Mouse (Mus musculus) midbrain, embryonic 13.5 days (tissue): ENCODE measurements around the gene Rhox2c. TPM values are rescaled to one million over a fixed set of nuclear protein-coding genes. Genes with fewer than 3 reads are reported as not detected.
"Not testable (repeated sequence)": the region's sequence is repeated elsewhere in the genome, so short reads cannot be mapped to it uniquely, and the experiment has no call there.

ENCODE experiments used
- ATAC-seq: fragments of 200-750 bp; cut with Nextera tagmentation; 2 replicates; pipeline ENCODE4 v1.8.0; 2017; ENCODE audit warnings: mild to moderate bottlenecking, moderate TSS enrichment, moderate library complexity
- H3K27ac ChIP-seq: fragments of 300-500 bp; sonication (generic); 2 replicates; pipeline ENCODE4 v1.5.1; 2015; ENCODE audit warnings: inconsistent platforms, mild to moderate bottlenecking, moderate library complexity
- H3K27me3 ChIP-seq: fragments of 300-500 bp; sonication (generic); 2 replicates; pipeline ENCODE4 v1.6.1; 2015; ENCODE audit warnings: mild to moderate bottlenecking, inconsistent platforms
- H3K36me3 ChIP-seq: fragments of 300-500 bp; sonication (generic); 2 replicates; pipeline ENCODE4 v1.6.1; 2015; ENCODE audit warnings: mild to moderate bottlenecking, inconsistent platforms
- H3K4me1 ChIP-seq: fragments of 300-500 bp; sonication (generic); replicated peaks from 2 replicates; pipeline ENCODE4 v1.6.1; 2015; ENCODE audit warnings: inconsistent platforms
- H3K4me2 ChIP-seq: fragments of 300-500 bp; sonication (generic); replicated peaks from 2 replicates; pipeline ENCODE4 v1.6.1; 2015; ENCODE audit warnings: moderate library complexity, mild to moderate bottlenecking, inconsistent platforms
- H3K4me3 ChIP-seq: fragments of 300-500 bp; sonication (generic); replicated peaks from 2 replicates; pipeline ENCODE4 v1.5.1; 2015; ENCODE audit warnings: mild to moderate bottlenecking, inconsistent platforms
- H3K9ac ChIP-seq: fragments of 300-500 bp; sonication (generic); replicated peaks from 2 replicates; pipeline ENCODE4 v1.6.1; 2015; ENCODE audit warnings: mild to moderate bottlenecking, inconsistent platforms
- H3K9me3 ChIP-seq: fragments of 300-500 bp; sonication (generic); 2 replicates; pipeline ENCODE4 v1.6.1; 2016; ENCODE audit warnings: mild to moderate bottlenecking, inconsistent platforms
- WGBS: fragments of 180-500 bp; shearing (Covaris S2); methylation state at CpG from one replicate; pipeline ENCODE4 v1.1.7; 2015; 5-methylcytosine and 5-hydroxymethylcytosine counted together
- polyA plus RNA-seq: library from polyadenylated mRNA; unstranded; fragments of >200 nt; fragmentation: Nextera tagmentation; extraction: Ambion mirVana; gene quantifications from 2 replicates; pipeline ENCODE4 v1.2.1, GENCODE M21; 2015

Rhox2c gene
- polyA plus RNA-seq = not detected in 2 replicates

GRCm38 (mm10) chrX:37453380-37453779 is at the start of gene Rhox2c:
Gene Rhox2c, plus strand, starts transcription at chrX:37453680.
- H3K4me2 ChIP-seq, H3K9me3 ChIP-seq, H3K27me3 ChIP-seq, ATAC-seq, H3K36me3 ChIP-seq, H3K4me1 ChIP-seq, H3K9ac ChIP-seq, H3K4me3 ChIP-seq, H3K27ac ChIP-seq: not testable (repeated sequence)
- 91% methylated on average over 7 of the region's 10 CpGs for WGBS

- ATAC-seq, H3K9ac ChIP-seq, H3K9me3 ChIP-seq, H3K27me3 ChIP-seq, H3K27ac ChIP-seq, H3K4me1 ChIP-seq, H3K4me2 ChIP-seq, H3K4me3 ChIP-seq, H3K36me3 ChIP-seq: not testable (repeated sequence)
- no CpG with 5 or more reads among the region's 9 CpGs for WGBS
Measured at GRCm38 (mm10) chrX:37411767-37412166, 41.7 kb upstream of the Rhox2c start, which contains the start of gene Rhox2b. Gene Rhox2b, plus strand, starts transcription at chrX:37412067.

DNA sequence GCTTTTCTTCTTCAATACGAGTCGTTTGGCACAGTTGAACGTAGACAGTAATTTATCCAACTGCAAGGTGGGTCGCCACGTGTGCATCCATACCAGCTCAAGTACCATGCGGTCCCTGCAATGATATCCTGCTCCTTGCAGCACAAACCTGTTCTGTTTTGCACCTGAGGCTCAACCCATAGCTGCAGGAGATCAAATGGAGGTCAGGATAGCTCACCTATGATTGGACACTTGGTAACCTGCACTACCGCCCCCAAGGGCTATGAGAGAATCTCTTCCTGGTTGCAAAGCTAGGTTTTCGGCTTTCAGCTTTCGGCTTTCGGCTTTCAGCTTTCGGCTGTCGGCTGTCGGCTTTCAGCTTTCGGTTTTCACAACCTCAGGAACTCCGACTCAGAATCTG is 21.3 kb upstream of the Rhox2c start, which contains the start of gene Rhox4b:
Rhox4b (plus strand) TSS at position 301 of the 400 bp plus-strand sequence.
- not testable (repeated sequence) for ATAC-seq, H3K36me3 ChIP-seq, H3K4me1 ChIP-seq, H3K27me3 ChIP-seq, H3K27ac ChIP-seq, H3K4me3 ChIP-seq, H3K9me3 ChIP-seq, H3K4me2 ChIP-seq, H3K9ac ChIP-seq
- WGBS = 90% methylated on average over 14 of the region's 15 CpGs

DNA sequence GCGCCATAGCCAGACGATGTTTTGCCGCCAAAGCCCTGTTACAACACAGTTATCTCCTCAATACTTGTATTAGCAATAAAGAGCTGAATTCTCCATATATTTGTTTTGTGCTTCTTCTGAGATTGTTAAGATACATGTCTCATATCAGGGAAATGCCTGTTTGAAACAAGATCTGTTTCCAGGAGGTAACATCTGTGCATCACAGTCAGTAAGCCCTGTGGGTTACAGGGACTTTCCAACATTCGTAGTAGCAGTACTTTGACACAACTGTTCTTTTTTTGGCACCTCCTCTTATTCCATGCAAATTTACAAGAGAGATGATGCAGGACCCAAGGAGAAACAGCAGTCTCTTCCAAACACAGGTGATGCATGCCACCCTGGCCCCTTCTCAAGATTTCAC is 4.8 kb downstream of the Rhox2c start, which contains the start of gene Rhox3c:
Rhox3c (plus strand) TSS at position 301 of the 400 bp plus-strand sequence.
- H3K4me1 ChIP-seq, H3K9me3 ChIP-seq, H3K9ac ChIP-seq, H3K27ac ChIP-seq, H3K4me2 ChIP-seq, H3K36me3 ChIP-seq, H3K4me3 ChIP-seq, ATAC-seq, H3K27me3 ChIP-seq: not testable (repeated sequence)
- WGBS = 95% methylated on average over 3 of the region's 4 CpGs

GRCm38 (mm10) chrX:37480037-37480436 is 26.6 kb downstream of the Rhox2c start, which contains the start of gene Rhox4c:
Gene Rhox4c, plus strand, starts transcription at chrX:37480337.
- ATAC-seq, H3K27ac ChIP-seq, H3K36me3 ChIP-seq, H3K9me3 ChIP-seq, H3K9ac ChIP-seq, H3K27me3 ChIP-seq, H3K4me1 ChIP-seq, H3K4me3 ChIP-seq, H3K4me2 ChIP-seq: not testable (repeated sequence)
- 93% methylated on average over 14 of the region's 14 CpGs for WGBS

GRCm38 (mm10) chrX:37514059-37514458 is 60.6 kb downstream of the Rhox2c start, which contains the start of gene Rhox4d:
Gene Rhox4d, plus strand, starts transcription at chrX:37514359.
- not testable (repeated sequence) for H3K27ac ChIP-seq, H3K4me1 ChIP-seq, H3K9ac ChIP-seq, H3K4me3 ChIP-seq, H3K27me3 ChIP-seq, H3K36me3 ChIP-seq, H3K4me2 ChIP-seq, H3K9me3 ChIP-seq, ATAC-seq
- WGBS = 88% methylated on average over 16 of the region's 18 CpGs

Other genes starting within 250 kb of the Rhox2c start
- gene Gm9, start 242.6 kb upstream of the Rhox2c start, polyA plus RNA-seq = not detected in 2 replicates
- gene Rhox1, start 231.4 kb upstream of the Rhox2c start, polyA plus RNA-seq = not detected in 2 replicates
- gene Rhox2a, start 208.7 kb upstream of the Rhox2c start, polyA plus RNA-seq = not detected in 2 replicates
- not detected in 2 replicates for gene Rhox3a, start 203.8 kb upstream of the Rhox2c start, polyA plus RNA-seq
- not detected in 2 replicates for gene Rhox4a, start 188.3 kb upstream of the Rhox2c start, polyA plus RNA-seq
- not detected in 2 replicates for gene Rhox3a2, start 73.7 kb upstream of the Rhox2c start, polyA plus RNA-seq
- not detected in 2 replicates for gene Rhox4a2, start 62.8 kb upstream of the Rhox2c start, polyA plus RNA-seq
- not detected in 2 replicates for gene Rhox2b, start 41.6 kb upstream of the Rhox2c start, polyA plus RNA-seq
- gene Rhox4b, start 21.2 kb upstream of the Rhox2c start, polyA plus RNA-seq = not detected in 2 replicates
- not detected in 2 replicates for gene Rhox3c, start 4.9 kb downstream of the Rhox2c start, polyA plus RNA-seq
- not detected in 2 replicates for gene Rhox4c, start 26.7 kb downstream of the Rhox2c start, polyA plus RNA-seq
- gene Rhox2d, start 39.7 kb downstream of the Rhox2c start, polyA plus RNA-seq = not detected in 2 replicates
- gene Rhox4d, start 60.7 kb downstream of the Rhox2c start, polyA plus RNA-seq = not detected in 2 replicates
- not detected in 2 replicates for gene Rhox2e, start 76.8 kb downstream of the Rhox2c start, polyA plus RNA-seq
- not detected in 2 replicates for gene Rhox3e, start 88.3 kb downstream of the Rhox2c start, polyA plus RNA-seq
- not detected in 2 replicates for gene Rhox4e, start 103.7 kb downstream of the Rhox2c start, polyA plus RNA-seq
- not detected in 2 replicates for gene Rhox2f, start 117.7 kb downstream of the Rhox2c start, polyA plus RNA-seq
- not detected in 2 replicates for gene Rhox3f, start 127.3 kb downstream of the Rhox2c start, polyA plus RNA-seq
- gene Rhox4f, start 154.0 kb downstream of the Rhox2c start, polyA plus RNA-seq = not detected in 2 replicates
- gene Rhox3g, start 174.9 kb downstream of the Rhox2c start, polyA plus RNA-seq = not detected in 2 replicates
- not detected in 2 replicates for gene Rhox2g, start 189.8 kb downstream of the Rhox2c start, polyA plus RNA-seq
- not detected in 2 replicates for gene Rhox4g, start 197.6 kb downstream of the Rhox2c start, polyA plus RNA-seq
- not detected in 2 replicates for gene Rhox3h, start 215.1 kb downstream of the Rhox2c start, polyA plus RNA-seq
- not detected in 2 replicates for gene Rhox2h, start 219.6 kb downstream of the Rhox2c start, polyA plus RNA-seq